Mouse (Mus musculus): ENCODE data around the gene Mbtd1.

GRCm38 (mm10) chr11:93957746-93958145 lies 72.1 kb downstream of the Mbtd1 start:
- no peak for TF ChIP-seq CTCF (IDR thresholded peaks at IDR 0.05; ENCODE audit: control insufficient read depth, insufficient read depth, low read length)
- TF ChIP-seq POLR2A (IDR thresholded peaks at IDR 0.05; ENCODE audit: borderline replicate concordance, control insufficient read depth, low read depth, low read length) = no peak
